Comparison of ENCODE assay signal across 21 mouse cellular contexts in genomic region chr2:169763716-169764115, GRCm38 (mm10).
DNase-seq lines count a peak whose midpoint lies in the region; ATAC-seq lines count a peak whose summit lies in the region.
"Had no signal": no experiment of that assay in that cellular context is flagged by ENCODE, and none has a peak within 500 bp of the region (broad histone marks: within the 10 kb centered on the region; RNA-seq: fewer than 3 reads in every experiment).

No protein-coding gene starts in this region.

- H3K27ac ChIP-seq in liver, embryonic 16.5 days (ENCODE audit: low read length): no peak overlapping the region
- H3K27ac ChIP-seq in liver, embryonic 11.5 days (ENCODE audit: low read depth, low read length): no peak overlapping the region
- H3K27ac ChIP-seq: embryonic facial prominence, embryonic 13.5 days; embryonic facial prominence, embryonic 15.5 days; forebrain, embryonic 10.5 days; forebrain, embryonic 12.5 days had no signal

- no peak overlapping the region for H3K9ac ChIP-seq in liver, embryonic 16.5 days (ENCODE audit: low read depth, low read length)
- H3K9ac ChIP-seq in liver, embryonic 11.5 days (ENCODE audit: low read depth, low read length): no peak overlapping the region
- H3K9ac ChIP-seq: embryonic facial prominence, embryonic 13.5 days; embryonic facial prominence, embryonic 15.5 days; forebrain, embryonic 12.5 days had no signal

- H3K4me1 ChIP-seq in liver, embryonic 16.5 days (ENCODE audit: control insufficient read depth, low read depth, low read length): no peaks in the 10 kb centered on the region; the same call in 1 of the 2 replicates
- H3K4me1 ChIP-seq in liver, embryonic 11.5 days (replicated peaks; ENCODE audit: control insufficient read depth, insufficient read depth, low read length): no peaks in the 10 kb centered on the region; the same call in 1 of the 2 replicates
- H3K4me1 ChIP-seq in megakaryocyte, embryonic 14.5 days: no peaks in the 10 kb centered on the region
- H3K4me1 ChIP-seq: embryonic facial prominence, embryonic 13.5 days; embryonic facial prominence, embryonic 15.5 days; forebrain, embryonic 10.5 days; forebrain, embryonic 12.5 days had no signal

- WGBS in liver, embryonic 16.5 days (ENCODE audit: insufficient replicate concordance): 57% methylated on average over 8 of the region's 8 CpGs
- 77% methylated on average over 8 of the region's 8 CpGs for WGBS in liver, embryonic 11.5 days

- H3K27me3 ChIP-seq in liver, embryonic 16.5 days (ENCODE audit: control insufficient read depth, insufficient read depth, low read depth, low read length): no peaks in the 10 kb centered on the region
- H3K27me3 ChIP-seq in liver, embryonic 11.5 days (replicated peaks; ENCODE audit: control insufficient read depth, insufficient read depth, low read length): no peaks in the 10 kb centered on the region
- no peaks in the 10 kb centered on the region for H3K27me3 ChIP-seq in megakaryocyte, embryonic 14.5 days (replicated peaks)
- H3K27me3 ChIP-seq: embryonic facial prominence, embryonic 13.5 days; embryonic facial prominence, embryonic 15.5 days; forebrain, embryonic 12.5 days had no signal

- no peak overlapping the region for H3K4me2 ChIP-seq in liver, embryonic 16.5 days (ENCODE audit: low read depth, low read length)
- H3K4me2 ChIP-seq in liver, embryonic 11.5 days: no peak overlapping the region
- H3K4me2 ChIP-seq: embryonic facial prominence, embryonic 13.5 days; embryonic facial prominence, embryonic 15.5 days; forebrain, embryonic 12.5 days had no signal

- ATAC-seq in liver, embryonic 16.5 days (ENCODE audit: low read depth): 0 out of 2 replicates have a peak, but pooled peaks have one; percentile 41
- ATAC-seq in liver, embryonic 11.5 days (replicated peaks; ENCODE audit: low FRiP score): no peak
- ATAC-seq in megakaryocyte, adult 5-6 weeks (ENCODE audit: poor library complexity, severe bottlenecking): no peak
- ATAC-seq: forebrain, embryonic 14.5 days; forebrain, embryonic 16.5 days had no signal

- H3K36me3 ChIP-seq in liver, embryonic 16.5 days (ENCODE audit: control insufficient read depth, insufficient read depth): no peaks in the 10 kb centered on the region
- no peaks in the 10 kb centered on the region for H3K36me3 ChIP-seq in liver, embryonic 11.5 days (ENCODE audit: control insufficient read depth, insufficient read depth, low read length)
- no peaks in the 10 kb centered on the region for H3K36me3 ChIP-seq in megakaryocyte, embryonic 14.5 days (replicated peaks; ENCODE audit: low read length)
- H3K36me3 ChIP-seq: embryonic facial prominence, embryonic 13.5 days; embryonic facial prominence, embryonic 15.5 days; forebrain, embryonic 10.5 days; forebrain, embryonic 12.5 days had no signal

- H3K9me3 ChIP-seq in liver, embryonic 16.5 days (replicated peaks; ENCODE audit: control insufficient read depth, low read length): no peaks in the 10 kb centered on the region
- no peaks in the 10 kb centered on the region; the same call in 1 of the 2 replicates for H3K9me3 ChIP-seq in liver, embryonic 11.5 days (ENCODE audit: control insufficient read depth, low read length)
- peaks cover 57% of the 10 kb centered on the region for H3K9me3 ChIP-seq in megakaryocyte, embryonic 14.5 days
- H3K9me3 ChIP-seq: embryonic facial prominence, embryonic 13.5 days; embryonic facial prominence, embryonic 15.5 days; forebrain, embryonic 10.5 days; forebrain, embryonic 12.5 days had no signal

- no peak for DNase-seq in liver, embryonic 11.5 days (ENCODE audit: low spot score)
- DNase-seq: adrenal gland, adult 2 months; adrenal gland, postnatal 10 days; adrenal gland, postnatal 25 days; cerebellum, adult 11 months; cerebellum, adult 18-20 months; cerebellum, adult 8-10 months; cerebellum, adult 9-11 months; cerebellum, postnatal 14 days; cerebellum, postnatal 36 days; embryo, embryonic 11 days had no signal

- no peak overlapping the region for H3K4me3 ChIP-seq in liver, embryonic 16.5 days (ENCODE audit: low read depth, low read length)
- H3K4me3 ChIP-seq in liver, embryonic 11.5 days (ENCODE audit: low read depth, low read length): no peak overlapping the region
- peak overlapping the region; percentile 4 for H3K4me3 ChIP-seq in megakaryocyte, embryonic 14.5 days (replicated peaks)
- H3K4me3 ChIP-seq: embryonic facial prominence, embryonic 13.5 days; embryonic facial prominence, embryonic 15.5 days; erythroblast, embryonic 14.5 days; forebrain, embryonic 10.5 days; forebrain, embryonic 12.5 days had no signal
